Mouse (Mus musculus): ENCODE data around the gene Efcc1.

GRCm38 (mm10) chr6:87788896-87789587, 58.4 kb downstream of the Efcc1 start:
- TF ChIP-seq POLR2A (IDR thresholded peaks at IDR 0.05; ENCODE audit: extremely low read depth, insufficient read depth, low read length): no peak
- TF ChIP-seq CTCF (IDR thresholded peaks at IDR 0.05; ENCODE audit: low read depth, low read length): no peak

Data from liver, adult 2 months (tissue).